Mouse (Mus musculus) kidney, postnatal 14 days (tissue): ENCODE results near the gene Man1c1.

ENCODE experiments used
- DNase-seq: peaks from one replicate; pipeline ENCODE4 v3.0.0; 2022; ENCODE audit warnings: mixed read lengths

Gene Man1c1

DNA sequence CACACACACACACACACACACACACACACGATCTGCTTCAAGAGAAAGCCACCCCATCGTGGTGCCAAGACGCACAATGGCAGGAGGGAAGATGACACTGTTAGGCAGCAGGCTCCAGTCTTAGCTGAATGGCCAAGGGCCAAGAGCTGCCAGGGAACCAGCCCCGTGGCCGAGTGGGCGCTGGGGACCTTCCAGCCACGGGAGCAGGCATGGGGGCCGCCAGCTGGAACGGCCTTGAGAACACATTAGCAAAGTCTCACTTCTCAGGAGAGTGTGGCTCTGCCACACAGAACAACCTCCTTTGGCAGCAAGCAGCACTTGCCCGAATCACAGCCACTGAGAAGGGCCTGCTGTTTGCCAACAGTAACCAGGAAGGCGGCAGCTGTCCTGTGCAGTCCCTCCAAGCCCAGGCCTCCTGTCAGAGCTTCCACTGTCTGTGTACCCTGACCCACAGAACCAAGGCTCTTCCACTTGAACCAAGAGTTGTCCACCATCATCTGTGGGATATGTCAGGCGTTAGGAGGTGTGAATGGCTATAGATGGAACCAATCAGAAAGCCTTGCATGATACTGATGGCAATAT lies 30.1 kb downstream of the Man1c1 start:
- no peak for DNase-seq

DNA sequence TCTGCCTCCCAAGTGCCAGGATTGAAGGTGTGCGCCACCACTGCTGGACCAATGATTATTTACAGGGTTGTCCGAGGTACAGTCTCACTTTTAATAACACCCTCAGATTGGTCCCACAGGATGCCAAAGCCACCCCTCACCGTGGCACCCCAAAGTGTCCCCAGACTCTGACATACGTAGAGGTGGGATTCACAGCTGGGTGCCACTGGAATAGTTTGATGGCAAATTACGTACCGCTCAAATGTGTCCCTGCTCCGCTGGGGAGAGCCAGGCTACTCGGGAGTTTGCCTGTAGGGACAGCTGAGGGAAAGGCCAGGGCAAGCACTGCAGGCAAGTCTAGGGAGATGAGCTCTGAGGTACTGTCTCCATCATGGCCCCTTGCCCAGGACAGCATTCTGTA lies 30.9 kb downstream of the Man1c1 start:
- DNase-seq, result no peak

DNA sequence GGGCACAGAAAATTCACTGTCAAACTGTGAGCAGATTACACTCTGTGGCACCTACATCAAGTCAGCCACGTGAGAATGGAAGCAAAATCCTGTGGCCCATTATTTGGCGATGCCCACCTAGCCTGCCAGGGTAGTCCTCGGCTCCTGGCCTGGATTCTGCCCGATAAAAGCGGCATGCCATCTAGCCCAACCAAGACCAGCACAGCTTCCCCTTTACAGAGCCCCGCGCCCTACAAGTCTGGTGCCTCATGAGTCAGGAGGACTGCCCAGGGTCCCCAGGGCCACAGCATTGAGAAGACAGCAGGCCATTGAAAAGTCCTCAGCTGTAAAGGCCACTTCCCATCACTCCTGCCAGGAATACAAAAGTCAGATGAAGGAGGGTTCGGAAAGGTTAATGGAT lies 31.8 kb downstream of the Man1c1 start:
- no peak for DNase-seq

DNA sequence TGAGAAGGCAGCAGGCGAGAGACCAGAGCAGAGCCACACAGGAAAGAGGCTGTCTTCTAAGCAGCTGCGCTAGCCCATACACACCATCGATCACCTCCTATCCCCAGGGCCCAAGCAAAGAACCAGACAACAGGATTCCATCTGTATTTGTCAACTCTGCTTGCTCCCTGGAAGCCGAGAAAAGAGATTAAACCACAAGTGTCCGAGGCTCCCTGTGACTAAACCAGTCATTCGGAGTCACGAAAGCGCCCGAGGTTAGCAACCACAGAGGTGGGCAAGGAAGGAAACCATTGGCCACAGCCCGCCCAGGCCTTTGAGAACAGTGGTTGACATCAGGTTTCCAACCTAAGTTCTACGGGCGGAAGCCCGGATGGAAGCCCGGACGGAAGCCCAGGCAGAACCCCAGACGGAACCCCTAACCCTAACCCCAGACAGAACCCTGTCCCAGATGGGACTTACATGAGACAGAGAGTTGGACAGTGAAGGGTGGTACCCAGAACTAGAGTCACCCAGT lies 32.4 kb downstream of the Man1c1 start:
- DNase-seq, result no peak

DNA sequence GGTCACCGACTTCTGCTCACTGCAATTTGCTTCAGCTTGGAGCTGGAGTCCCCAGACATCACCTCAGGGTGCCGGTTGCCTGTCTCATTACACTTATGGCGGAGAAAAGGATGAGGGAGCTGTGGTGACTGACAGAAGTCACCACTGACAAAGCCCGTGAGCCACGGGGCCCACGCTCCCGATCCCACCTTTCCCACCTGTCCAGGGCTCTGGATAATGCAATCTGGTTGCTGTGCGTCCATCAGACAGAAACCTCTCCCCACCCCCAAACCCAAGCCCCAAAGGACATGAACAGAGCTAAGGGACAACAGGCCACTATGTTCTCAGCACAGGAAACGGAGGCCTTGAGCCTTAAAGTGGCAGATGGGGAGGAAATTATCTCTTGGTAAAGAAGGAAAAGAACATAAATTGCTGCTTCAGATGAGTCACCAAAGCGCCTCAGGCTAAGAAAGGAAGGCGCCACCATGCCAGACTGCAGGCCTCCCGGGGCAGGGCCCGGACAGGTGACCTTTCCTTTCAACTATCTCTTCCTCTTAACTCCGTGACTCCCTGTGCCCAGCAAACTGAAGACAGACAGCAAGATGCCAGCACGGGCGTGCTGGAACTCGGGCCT lies 34.2 kb downstream of the Man1c1 start:
- peak; percentile 61 for DNase-seq

DNA sequence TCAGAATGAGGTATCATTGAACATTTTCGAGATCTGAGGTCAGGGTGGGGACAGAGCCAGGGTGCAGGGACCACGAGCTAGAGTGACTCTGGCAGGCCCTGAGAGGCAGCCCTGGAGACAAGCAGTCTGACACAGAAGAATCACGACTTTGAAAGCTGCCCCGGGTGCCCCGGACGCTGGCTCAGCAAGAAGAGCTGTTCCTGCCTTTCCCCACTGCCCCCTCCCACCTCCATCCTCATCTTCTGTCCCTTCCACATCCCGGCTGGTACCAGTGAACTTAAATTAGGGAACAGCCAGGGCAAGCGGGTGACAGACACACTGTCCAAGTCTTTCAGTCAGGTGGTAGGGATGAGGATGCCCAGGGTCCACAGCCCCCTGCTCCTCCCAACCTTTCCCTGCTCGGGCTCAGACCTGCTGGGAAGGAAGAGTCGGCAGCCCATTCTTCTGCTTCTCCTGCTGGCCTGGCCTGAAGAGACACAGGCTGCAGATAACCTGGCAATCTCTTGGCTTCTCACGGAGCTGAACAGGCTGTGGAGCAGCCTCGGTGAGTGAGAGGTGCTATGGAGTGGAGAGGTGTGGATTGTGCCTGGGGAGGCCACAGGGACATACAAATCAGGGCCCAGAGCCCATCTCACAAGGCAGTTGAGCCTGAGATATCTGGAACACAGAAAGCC lies 35.6 kb downstream of the Man1c1 start:
- no peak for DNase-seq

DNA sequence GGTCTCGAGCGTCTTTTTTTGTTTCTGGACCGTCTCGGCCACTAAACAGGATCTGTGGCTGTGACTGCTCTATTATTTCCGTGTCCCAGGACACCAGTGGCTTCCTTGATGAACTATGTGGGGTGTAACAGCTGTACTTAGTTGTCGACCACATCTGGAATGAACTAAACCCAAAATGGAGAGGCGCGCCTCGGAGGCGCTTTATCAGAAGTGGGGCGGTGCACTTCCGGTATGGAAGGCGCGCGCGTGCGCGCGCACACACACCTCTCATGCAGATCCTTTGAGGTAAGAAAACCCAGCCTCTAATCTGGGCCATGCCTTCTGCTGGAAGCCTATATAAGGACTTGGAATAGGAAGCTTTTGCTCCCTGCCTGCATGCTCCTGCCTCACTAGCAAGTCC lies 37.7 kb downstream of the Man1c1 start:
- no peak for DNase-seq

DNA sequence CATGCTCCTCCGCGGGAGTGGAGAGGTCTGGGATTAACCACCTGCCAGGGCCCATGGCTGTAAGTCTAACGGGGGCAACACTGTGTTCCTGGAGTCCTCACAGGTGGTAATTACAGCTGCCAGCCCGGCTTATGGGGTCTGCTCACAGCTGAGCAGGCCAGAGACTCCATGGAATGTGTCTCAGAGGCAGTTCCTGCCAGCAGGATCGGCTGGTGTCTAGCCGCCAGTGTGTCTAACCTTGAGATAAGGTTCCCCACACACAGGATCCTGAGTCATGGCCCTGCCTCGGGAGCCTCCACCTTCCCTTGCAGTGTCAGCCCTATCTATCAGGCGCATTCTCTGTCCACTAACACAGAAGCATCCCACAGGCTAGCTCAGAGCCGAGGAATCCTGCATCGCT lies 41.0 kb downstream of the Man1c1 start:
- DNase-seq, result no peak

DNA sequence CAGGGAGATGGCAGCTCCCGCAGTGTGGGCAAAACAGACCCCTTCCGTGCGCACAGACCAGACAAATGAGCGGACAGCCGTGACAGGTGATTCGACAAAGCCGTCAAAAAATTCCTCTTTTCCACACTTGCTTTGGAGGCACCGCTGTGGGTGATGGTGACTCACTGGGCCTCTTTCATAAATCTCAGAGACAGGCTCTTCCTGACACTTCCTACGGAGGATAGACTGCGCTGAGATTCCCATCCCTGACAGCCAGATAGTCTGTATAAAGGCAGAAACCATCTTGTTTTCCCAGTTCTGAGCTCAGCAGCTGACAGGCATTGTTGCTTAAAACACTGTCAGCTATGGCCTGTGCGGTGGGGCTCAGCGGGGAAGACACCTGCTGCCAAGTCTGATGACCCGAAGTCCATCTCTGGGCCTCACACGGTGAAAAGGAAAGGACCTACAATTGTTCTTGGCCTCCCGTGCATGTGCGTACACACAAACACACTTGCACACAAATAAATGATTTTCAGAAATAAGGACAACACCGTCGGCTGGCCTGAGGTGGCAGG lies 43.4 kb downstream of the Man1c1 start:
- peak; percentile 31 for DNase-seq

DNA sequence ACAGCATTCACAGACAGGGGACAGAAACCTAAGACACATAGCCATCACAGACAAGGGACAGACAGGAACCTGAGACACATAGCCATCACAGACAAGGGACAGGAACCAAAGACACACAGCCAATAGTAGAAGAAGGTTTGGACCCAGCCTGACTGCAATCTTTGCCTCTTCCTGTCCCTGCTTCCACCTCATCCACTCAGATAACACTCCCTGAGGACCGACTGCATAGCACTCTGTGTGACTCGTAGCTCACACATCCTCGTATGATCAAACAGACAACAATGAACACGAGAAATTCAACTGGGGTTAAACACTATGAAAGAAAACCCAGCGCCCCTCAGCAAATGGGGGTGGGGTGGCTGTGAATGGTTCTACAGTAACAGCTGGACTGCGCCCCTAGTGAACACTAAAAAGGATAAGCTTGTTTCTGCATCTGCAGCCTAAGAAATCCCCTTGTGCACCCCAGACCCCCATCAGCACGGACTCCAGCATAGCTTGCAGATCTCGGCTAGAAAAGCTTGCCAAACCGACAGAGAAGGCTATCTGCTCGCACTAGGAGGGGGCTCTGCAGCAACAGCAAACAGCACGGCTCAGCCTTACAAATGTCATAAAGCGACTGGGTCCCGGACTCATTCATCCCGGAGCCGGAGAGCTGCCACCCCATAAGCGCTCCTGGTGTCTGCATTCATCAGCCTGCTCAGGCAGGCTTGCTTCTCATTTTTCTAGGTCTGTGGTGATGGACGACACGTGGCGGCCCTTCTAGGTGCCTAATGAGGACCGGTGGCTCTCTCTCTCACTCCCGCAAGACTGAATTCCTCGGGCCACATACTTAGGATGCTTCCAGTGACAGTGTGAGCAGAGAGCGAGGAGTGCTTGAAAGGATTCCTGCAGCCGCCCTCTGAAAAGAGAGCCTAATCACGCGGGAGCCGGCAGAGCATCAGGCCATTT lies 44.5 kb downstream of the Man1c1 start:
- no peak for DNase-seq

DNA sequence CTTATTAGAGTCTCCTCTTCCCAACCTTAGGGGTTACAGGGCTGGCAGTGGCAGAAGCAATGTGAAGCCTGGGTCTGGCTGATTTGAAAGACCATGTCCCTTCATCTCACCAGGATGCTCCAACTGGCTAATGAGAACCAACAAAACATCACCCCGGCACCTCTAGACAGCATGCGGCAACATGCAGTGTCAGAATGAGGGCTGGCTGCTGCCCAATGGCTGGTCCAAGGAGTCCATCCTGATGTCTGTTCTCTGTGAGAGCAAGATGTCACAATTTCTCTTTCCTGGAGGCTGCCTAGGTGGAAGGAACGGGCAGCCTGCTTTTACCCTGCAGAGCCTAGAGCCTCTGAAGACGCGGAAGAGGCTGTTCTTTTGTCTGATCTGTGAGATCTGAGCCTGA lies 46.6 kb downstream of the Man1c1 start:
- DNase-seq, result no peak

DNA sequence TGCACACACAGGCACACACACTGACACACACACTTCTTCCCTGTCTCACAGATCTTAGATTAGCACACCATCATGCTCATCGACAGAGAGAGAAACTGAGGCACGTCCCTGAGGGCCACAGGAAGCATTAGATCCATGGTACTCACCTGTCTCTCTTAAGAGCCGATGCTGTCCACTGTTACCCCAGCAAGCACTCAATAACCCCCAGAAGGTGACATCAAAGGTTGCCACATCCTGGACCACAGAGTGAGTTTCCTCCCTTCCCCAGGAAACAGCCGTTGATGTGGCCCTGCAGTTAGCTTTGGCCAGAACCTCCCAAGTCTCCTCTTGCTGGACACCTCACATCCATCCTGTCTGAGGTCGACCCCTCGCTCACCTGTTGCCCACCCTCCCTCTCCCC lies 49.7 kb downstream of the Man1c1 start:
- no peak for DNase-seq

DNA sequence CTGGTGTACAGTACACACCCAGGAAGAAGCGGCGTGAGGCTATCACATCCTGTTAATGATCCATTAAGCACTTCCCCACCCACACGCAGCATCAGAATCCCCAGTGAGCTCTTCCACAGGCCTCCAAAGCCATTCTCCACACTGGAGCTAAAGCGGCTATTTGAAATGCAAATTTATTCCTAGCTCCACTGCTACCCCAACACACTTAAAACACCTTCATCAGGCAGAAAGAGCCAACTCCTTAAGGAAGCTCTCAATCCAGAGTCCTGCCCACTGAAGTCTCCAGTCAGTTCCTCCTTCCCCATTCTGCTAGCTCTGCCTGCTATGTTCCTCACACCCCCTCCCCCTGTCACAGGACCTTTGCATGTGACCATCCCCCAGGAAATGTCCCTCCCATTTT lies 51.4 kb downstream of the Man1c1 start:
- no peak for DNase-seq

DNA sequence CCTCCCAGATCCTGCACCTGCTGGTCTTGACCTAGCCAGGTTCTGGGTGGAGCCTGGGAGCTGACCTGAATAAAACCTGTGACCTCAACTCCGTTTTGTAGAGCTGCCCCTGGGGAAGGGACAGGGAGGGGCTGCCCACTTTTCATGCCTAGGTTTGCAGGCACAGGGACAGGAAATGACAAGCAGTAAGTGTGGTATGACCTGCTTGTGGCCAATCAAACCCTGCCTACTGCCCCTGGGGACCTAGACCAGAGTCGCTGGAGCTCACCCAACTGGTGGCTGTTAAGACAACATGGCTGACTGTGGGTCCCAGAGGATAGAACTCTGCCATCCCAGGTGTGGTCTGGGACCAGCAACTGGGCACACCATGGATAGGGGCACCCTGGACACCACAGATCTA lies 51.9 kb downstream of the Man1c1 start:
- no peak for DNase-seq

DNA sequence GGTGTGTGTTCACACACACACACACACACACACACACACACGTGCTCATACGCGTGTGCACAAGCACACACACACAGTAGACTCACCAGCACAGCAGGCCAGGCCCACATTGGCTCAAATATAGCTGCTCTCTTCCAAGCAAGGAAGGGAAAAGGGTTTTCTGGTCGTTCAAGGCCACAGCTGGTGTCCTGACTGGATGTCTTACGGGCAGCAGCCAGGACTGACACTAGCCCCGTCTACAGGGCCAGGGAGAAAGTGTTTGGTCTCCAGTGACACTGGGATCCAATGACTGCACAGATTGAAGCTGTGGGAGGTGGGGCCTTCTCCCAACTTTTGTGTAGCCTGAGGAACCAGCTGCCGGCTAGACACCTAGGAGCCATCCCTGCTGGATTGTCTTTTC lies 52.7 kb downstream of the Man1c1 start:
- DNase-seq, result no peak

DNA sequence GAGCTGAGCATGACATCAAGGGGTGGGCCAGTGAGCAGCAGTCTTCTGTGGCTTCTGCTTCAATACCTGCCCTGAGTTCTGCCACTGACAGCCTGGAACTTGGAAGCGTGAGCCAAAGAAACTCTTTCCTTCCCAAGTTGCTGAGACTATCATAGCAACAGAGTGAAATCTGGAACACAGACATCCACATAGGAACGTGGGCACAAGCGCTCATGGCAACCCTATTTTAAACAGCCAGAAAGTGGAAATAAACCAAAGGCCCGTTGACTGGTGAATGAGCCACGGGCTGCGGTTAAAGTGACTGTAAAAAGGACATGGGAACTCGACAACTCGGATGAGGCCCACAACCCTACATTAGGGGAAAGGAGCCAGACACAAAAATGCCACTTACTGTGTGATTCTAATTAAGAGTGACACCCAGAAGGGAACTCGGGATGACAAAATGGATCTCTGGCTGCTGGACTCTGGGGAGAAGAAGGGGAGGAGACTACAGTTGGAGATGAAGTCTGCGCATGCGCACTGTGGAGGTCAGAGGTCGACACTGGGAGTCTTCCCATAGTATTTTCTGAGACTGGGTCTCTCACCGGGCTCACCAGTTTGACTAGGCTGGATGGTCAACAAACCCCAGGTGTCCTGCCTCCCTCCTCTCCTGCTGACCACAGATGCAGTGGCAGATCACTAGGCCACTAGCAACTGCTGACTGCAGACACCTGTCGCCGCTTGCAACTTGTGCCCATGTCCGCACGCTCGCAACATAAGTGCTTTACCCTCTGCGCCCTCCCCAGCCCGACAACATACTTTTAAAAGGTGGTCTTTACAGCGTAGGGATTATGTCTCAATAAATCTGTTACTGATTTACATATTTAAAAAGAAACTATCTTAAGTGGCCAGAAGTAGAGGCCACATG lies 58.8 kb downstream of the Man1c1 start:
- no peak for DNase-seq

DNA sequence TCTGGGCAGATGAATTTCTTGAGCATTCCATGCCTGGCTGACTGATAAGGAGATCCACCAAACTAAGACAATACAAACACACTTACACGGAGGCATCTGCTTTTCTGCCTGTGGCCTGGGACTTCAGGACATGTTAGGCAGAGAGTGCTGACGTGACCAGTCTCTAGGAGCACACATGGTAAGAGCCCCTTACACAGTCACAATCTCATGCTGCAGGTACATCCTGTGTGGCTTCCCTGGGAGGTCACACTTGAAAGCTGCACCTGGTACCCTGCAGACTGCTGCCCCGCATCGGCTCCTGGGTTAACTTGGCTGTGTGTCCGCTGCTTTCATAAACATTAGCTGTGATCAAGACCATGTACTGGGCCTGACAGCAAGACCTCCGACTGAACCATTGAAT lies 59.7 kb downstream of the Man1c1 start:
- no peak for DNase-seq

DNA sequence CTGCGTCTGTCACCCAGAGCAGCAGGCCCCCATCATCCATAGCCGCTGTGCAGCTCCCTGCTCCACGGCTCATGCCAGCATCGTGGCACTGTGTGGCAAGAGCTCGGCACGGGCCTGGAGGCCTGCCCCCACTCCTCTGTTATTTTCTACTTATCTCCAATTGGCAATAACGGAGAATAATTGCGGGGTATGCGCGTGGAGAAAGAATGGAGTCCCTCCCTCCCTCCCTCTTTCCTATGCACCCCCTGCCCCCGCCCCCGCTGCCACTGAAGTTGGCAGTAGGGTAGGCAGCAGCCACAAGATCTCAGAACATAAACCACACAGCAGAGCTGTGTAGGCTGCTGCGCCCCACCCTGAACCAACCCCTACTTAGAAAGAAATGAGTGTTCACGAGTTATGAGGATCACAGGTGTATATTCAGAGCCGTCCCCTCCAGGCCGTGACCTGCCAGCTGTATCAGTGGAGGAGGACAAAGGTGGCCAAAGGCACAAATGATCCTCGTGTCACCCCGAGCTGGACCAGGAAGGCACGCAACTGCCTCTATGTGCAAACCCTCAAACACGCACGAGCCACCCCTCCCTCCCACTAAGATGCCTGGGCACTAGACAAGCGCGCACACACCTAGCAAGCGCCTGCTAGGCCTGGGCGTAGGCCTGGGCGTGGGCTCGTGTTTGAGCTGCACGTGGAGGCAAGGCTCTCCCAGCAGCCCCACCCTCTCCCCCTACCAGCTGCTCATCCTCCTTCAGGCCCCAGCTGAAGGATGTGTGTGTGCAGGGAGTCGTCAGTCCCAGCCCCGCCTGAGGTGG lies 62.2 kb downstream of the Man1c1 start:
- no peak for DNase-seq

DNA sequence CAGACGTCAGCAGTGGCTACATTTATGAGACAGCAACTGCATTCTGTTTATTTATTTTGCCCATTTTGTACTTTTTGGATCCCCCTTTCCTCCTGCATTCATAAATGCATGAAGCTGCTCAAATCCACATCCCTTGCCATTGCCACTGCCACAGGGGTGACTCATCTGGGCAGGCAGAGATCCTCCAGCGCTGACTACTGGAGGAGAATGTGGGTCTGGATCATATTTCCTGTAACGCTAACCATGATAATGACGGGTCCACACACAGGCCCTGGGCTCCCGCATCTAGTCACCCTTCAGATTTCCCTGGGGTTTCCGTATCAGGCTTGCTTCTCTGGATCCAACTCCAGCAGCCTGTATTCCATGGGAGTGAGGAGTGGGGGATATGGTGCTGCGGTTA lies 64.8 kb downstream of the Man1c1 start:
- no peak for DNase-seq

DNA sequence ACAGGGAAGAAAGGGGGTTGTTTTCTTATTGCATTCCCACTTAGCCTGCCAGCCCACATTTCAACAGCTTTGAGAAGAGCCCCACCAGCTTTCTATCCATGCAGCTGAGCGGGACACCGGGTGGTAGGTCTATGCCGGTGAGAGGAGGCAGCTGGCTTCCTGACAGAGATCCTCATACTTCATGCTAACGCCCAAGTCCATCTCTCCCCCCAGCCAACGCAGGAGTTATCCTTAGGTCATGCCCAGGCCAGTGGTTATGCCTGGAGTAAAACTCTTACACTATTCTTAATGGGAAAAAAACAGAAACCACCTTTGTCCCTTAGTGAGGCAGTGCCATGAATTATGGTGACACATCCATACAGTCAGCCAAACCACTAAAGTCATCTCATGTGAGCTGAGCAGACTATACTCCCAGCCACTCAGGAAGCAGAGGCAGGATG lies 66.0 kb downstream of the Man1c1 start:
- DNase-seq, result peak; percentile 58

DNA sequence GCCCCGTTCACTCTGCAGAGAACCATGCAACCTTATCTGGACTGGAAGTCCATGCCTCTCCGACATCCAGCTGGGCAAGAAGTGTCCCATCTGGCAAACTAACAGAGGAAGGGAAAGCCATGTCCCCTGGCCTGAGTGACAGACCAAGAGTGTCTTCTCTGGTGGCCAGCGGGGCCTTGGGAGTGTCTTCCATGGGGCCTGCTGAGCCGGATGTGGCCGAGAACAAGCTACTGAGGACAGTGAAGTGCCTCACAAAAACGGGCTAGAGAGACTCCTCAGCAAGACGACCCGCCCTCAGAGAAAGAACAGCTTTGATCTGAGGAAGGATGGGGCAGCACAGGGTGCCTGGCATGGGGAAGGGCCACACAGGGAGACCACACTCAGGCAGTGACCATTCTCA lies 67.7 kb downstream of the Man1c1 start:
- DNase-seq, result peak; percentile 59
